Mouse (Mus musculus) liver, embryonic 11.5 days (tissue): Measurements from ENCODE around the gene Map4k3. TPM values are rescaled to one million over a fixed set of nuclear protein-coding genes. Genes with fewer than 3 reads are reported as not detected.

ENCODE experiments used
- ATAC-seq: fragments of 200-750 bp; cut with Nextera tagmentation; replicated peaks from 2 replicates; pipeline ENCODE4 v1.8.0; 2017; ENCODE audit warnings: moderate number of reproducible peaks, mild to moderate bottlenecking, moderate TSS enrichment, moderate library complexity; ENCODE audit not compliant: low FRiP score
- DNase-seq: peaks from one replicate; pipeline ENCODE4 v3.0.0-alpha.2; 2017; ENCODE audit warnings: low spot score
- H3K27ac ChIP-seq: fragments of 300-500 bp; sonication (generic); 2 replicates; pipeline ENCODE4 v1.5.1; 2014; ENCODE audit warnings: mild to moderate bottlenecking, low read depth, low read length, control low read depth
- H3K27me3 ChIP-seq: fragments of 300-500 bp; sonication (generic); replicated peaks from 2 replicates; pipeline ENCODE4 v1.6.1; 2014; ENCODE audit warnings: low read length, mixed read lengths; ENCODE audit not compliant: control insufficient read depth, insufficient read depth
- H3K36me3 ChIP-seq: fragments of 300-500 bp; sonication (generic); 2 replicates; pipeline ENCODE4 v1.6.1; 2014; ENCODE audit warnings: mild to moderate bottlenecking, low read length, moderate library complexity, mixed read lengths; ENCODE audit not compliant: control insufficient read depth, insufficient read depth
- H3K4me1 ChIP-seq: fragments of 300-500 bp; sonication (generic); replicated peaks from 2 replicates; pipeline ENCODE4 v1.6.1; 2014; ENCODE audit warnings: low read length, mixed read lengths; ENCODE audit not compliant: control insufficient read depth, insufficient read depth
- H3K4me2 ChIP-seq: fragments of 300-500 bp; sonication (generic); 2 replicates; pipeline ENCODE4 v1.6.1; 2014; ENCODE audit warnings: mild to moderate bottlenecking, control low read depth, moderate library complexity
- H3K4me3 ChIP-seq: fragments of 300-500 bp; sonication (generic); 2 replicates; pipeline ENCODE4 v1.5.1; 2014; ENCODE audit warnings: low read depth, low read length, control low read depth
- H3K9ac ChIP-seq: fragments of 300-500 bp; sonication (generic); 2 replicates; pipeline ENCODE4 v1.6.1; 2014; ENCODE audit warnings: low read depth, low read length, control low read depth
- H3K9me3 ChIP-seq: fragments of 300-500 bp; sonication (generic); 2 replicates; pipeline ENCODE4 v1.6.1; 2016; ENCODE audit warnings: low read length, inconsistent platforms, mixed read lengths; ENCODE audit not compliant: control insufficient read depth
- WGBS: fragments of 180-500 bp; shearing (Covaris S2); extraction: QIAGEN DNeasy Blood & Tissue Kit; methylation state at CpG from one replicate; pipeline ENCODE4 v1.1.7; 2014; 5-methylcytosine and 5-hydroxymethylcytosine counted together
- polyA plus RNA-seq: library from polyadenylated mRNA; unstranded; fragments of >200 nt; fragmentation: Nextera tagmentation; extraction: Ambion mirVana; gene quantifications from 2 replicates; pipeline ENCODE4 v1.2.1, GENCODE M21; 2014

The Map4k3 gene
- polyA plus RNA-seq, 1 experiment from 2014 or later: 9.9 TPM

DNA sequence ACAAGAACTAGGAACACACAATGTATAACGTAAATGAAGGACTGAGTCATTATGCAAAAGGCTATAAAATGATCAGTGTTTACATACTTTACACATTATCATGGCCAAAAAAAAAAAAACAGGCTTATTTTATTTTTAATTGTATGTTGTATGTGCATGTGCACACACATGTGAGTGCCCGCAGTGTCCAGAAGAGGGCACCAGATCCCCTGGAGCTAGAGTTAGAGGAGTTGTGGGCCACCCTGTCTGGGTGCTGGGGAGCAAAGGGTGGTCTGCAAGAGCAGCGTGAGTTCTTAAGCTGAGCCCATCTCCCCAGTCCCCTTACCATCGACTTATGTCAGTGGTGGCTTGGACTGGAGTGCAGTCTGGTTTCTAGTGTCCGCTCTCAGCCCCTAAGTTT, 170.8 kb downstream of the Map4k3 start:
- WGBS: 96% methylated on average over 5 of the region's 5 CpGs
- no peak for ATAC-seq
- DNase-seq: no peak

DNA sequence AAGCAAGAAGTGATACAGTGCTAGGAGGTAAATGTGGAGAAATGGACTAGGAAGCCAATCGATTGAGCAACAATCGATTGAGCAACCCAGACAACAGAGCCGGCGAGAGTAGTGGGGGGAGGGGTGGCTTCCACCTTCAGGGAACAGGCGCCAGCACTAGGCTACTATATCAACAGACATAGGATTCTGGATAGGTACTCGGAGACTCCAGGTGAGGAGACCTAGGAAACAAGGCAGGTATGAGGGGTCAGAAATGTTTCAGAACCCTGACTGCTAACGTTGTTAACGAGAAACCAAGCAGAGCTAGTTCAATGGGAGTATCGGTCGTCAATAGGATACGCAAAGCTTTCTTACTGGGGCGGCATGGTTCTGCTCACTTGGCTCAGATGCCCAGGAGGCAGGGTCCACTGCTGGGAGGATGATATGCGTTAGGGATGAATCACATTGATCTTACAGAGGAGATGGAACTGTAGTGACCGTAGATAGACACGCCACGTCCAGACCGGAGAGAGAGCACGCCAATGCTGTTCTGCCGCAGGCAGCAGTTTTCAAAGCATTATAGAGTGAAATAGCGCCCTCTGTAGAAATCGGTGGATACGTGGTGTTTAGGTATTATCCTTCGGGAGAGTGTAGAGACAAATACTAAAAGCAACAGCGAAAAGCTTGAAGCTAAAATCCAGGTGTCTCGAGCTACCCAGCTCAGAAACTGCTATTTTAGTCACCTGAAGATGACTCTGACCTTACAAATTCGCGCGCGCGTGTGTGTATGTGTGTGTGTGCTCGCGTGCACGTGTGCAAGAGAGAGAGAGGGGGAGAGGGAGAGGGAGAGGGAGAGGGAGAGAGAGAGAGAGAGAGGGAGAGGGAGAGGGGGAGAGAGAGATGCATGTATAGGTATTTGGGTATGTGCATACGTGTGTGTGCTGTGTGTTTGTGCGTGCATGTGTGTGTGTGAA, 174.7 kb downstream of the Map4k3 start:
- Histone ChIP-seq H3K27ac (no peak overlapping the region), H3K9ac (peak overlapping the region; percentile 63), H3K9me3 (peaks cover 2% of the 10 kb centered on the region; the same call in 1 of the 2 replicates), H3K4me2 (peak overlapping the region; percentile 64), H3K27me3 (no peaks in the 10 kb centered on the region), H3K4me1 (peaks cover 3% of the 10 kb centered on the region; the same call in 1 of the 2 replicates), H3K4me3 (peak overlapping the region; percentile 62), H3K36me3 (no peaks in the 10 kb centered on the region)
- 4% methylated on average over 35 of the region's 35 CpGs for WGBS
- ATAC-seq (peak; percentile 87), DNase-seq (peak; percentile 75)

More for the DNA sequence above, 170.8 kb downstream of the Map4k3 start:
- Histone ChIP-seq H3K36me3 (no peaks in the 10 kb centered on the region), H3K4me1 (peaks cover 3% of the 10 kb centered on the region; the same call in 1 of the 2 replicates), H3K4me3 (no peak overlapping the region), H3K9me3 (peaks cover 2% of the 10 kb centered on the region; the same call in 1 of the 2 replicates), H3K4me2 (no peak overlapping the region), H3K9ac (no peak overlapping the region), H3K27me3 (no peaks in the 10 kb centered on the region), H3K27ac (no peak overlapping the region)

GRCm38 (mm10) chr17:80552653-80553052, 175.6 kb downstream of the Map4k3 start:
- Histone ChIP-seq H3K36me3 (no peaks in the 10 kb centered on the region), H3K4me1 (peaks cover 3% of the 10 kb centered on the region; the same call in 1 of the 2 replicates), H3K9ac (no peak overlapping the region), H3K27ac (no peak overlapping the region), H3K9me3 (peaks cover 2% of the 10 kb centered on the region; the same call in 1 of the 2 replicates), H3K4me2 (peak overlapping the region; percentile 64), H3K27me3 (no peaks in the 10 kb centered on the region), H3K4me3 (peak overlapping the region; percentile 62)
- ATAC-seq (no peak), DNase-seq (no peak)
- 73% methylated on average over 4 of the region's 4 CpGs for WGBS

DNA sequence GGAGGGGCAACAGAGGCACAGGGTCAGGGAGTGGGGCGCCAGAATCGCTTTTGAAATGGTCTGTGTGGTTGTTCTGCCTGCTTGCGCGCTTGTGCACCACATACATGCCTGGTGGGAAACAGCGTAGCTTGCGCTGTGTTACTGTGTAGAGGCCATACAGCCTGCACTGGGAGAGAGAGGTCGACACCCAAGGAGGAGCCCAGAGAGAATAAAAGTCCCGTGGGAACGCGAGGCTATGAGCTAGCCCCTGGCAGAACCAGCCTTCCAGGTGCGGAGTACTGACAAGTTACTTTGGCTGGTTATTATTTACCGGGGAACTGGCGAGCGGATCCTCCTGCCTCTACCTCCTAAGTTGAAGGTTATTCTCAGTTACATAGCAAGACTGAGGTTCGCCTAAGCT, 177.3 kb downstream of the Map4k3 start:
- H3K4me1 ChIP-seq: peaks cover 3% of the 10 kb centered on the region; the same call in 1 of the 2 replicates
- H3K9me3 ChIP-seq: no peaks in the 10 kb centered on the region
- no peaks in the 10 kb centered on the region for H3K27me3 ChIP-seq
- no peak overlapping the region for H3K9ac ChIP-seq
- DNase-seq (no peak), ATAC-seq (no peak)
- no peak overlapping the region for H3K4me3 ChIP-seq
- H3K36me3 ChIP-seq: no peaks in the 10 kb centered on the region
- WGBS: 79% methylated on average over 15 of the region's 15 CpGs
- no peak overlapping the region for H3K4me2 ChIP-seq
- no peak overlapping the region for H3K27ac ChIP-seq

DNA sequence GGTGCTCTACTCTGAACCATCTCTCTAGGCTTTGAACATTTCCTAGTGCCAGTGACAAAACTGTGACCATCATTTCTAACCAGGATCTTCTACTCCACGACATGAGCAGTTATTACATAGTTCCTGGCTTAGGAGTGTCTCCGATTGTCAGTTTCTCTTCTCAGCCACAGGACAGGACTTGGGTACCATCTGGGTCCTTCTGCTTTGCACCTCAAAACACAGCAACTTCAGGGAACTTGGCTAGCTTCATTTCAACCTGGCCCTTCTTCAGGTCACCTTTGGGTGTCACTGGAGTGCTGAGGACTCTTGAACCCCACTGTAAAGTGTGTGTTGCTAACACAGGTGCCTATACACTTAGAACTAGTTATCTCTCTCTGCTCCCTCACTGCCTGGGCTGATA, 181.4 kb downstream of the Map4k3 start:
- H3K4me2 ChIP-seq: no peak overlapping the region
- H3K27ac ChIP-seq: no peak overlapping the region
- DNase-seq: no peak
- no peaks in the 10 kb centered on the region for H3K36me3 ChIP-seq
- no peaks in the 10 kb centered on the region for H3K27me3 ChIP-seq
- no peaks in the 10 kb centered on the region for H3K9me3 ChIP-seq
- no peak overlapping the region for H3K9ac ChIP-seq
- H3K4me1 ChIP-seq: no peaks in the 10 kb centered on the region
- no peak for ATAC-seq
- no peak overlapping the region for H3K4me3 ChIP-seq
- 73% methylated on average over 2 of the region's 2 CpGs for WGBS

DNA sequence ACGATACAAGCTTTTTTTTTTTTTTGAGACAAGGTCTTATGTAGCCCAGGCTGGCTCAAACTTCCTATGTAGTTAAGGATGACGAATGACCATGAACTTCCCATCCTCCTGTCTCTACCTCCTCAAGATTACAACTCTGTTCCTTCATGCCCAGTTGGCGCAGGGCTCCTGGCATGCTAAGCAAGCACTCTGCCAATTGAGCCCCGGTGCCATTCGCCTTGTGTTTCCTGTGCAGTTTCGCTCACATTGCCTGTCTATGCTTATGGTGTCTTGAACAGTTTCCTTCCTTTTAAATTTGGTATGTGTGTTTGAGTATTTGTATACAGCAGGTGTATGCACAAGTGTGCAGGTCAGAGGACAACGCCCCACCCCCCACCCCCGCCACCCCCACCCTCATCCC, 182.1 kb downstream of the Map4k3 start:
- 85% methylated on average over 8 of the region's 8 CpGs for WGBS
- ATAC-seq (no peak), DNase-seq (no peak)
- Histone ChIP-seq H3K4me3 (no peak overlapping the region), H3K4me2 (no peak overlapping the region), H3K36me3 (no peaks in the 10 kb centered on the region), H3K9ac (no peak overlapping the region), H3K9me3 (no peaks in the 10 kb centered on the region), H3K27ac (no peak overlapping the region), H3K4me1 (no peaks in the 10 kb centered on the region), H3K27me3 (no peaks in the 10 kb centered on the region)

DNA sequence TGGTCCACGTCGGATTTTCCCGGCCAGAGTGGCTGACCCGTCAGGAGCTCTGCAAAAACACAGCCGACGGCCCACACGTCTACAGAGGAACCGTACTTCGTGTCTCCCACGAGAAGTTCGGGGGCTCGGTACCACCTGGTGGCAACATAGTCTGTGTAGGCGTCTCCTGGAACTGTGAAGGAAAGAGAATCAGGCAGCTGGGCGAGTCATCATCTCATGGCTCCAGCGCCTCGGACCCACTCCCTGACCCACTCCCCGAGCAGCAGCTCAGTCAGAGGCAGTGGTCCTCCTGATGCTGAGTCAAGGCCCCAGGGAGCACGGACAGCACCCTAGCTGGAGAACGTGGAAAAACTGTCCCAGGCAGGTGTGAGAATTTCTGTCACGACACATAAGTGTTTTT, 184.6 kb downstream of the Map4k3 start:
- H3K9ac ChIP-seq: no peak overlapping the region
- no peaks in the 10 kb centered on the region for H3K27me3 ChIP-seq
- H3K27ac ChIP-seq: no peak overlapping the region
- H3K4me3 ChIP-seq: no peak overlapping the region
- no peak overlapping the region for H3K4me2 ChIP-seq
- ATAC-seq (no peak), DNase-seq (no peak)
- WGBS: 85% methylated on average over 20 of the region's 20 CpGs
- H3K36me3 ChIP-seq: no peaks in the 10 kb centered on the region
- H3K9me3 ChIP-seq: no peaks in the 10 kb centered on the region
- no peaks in the 10 kb centered on the region for H3K4me1 ChIP-seq

DNA sequence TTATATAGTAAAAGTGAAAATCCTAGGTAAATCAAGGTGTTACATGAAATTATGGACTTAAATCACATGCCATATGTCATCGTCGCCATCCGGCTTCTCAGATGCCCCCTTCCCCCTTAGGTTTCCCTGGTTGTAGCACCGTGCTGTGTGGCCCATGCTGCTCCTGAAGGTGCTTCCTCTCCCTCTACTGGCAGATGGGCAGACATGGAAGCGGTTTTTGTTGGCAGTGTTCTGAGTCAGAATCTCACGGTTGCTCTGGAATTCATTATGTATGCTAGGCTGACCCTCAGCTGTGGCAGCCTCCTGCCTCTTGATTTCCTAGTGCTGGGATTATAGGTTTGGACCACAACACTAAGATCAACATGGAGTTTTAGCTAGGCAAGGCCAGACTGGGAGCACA, 191.1 kb downstream of the Map4k3 start:
- no peak overlapping the region for H3K9ac ChIP-seq
- H3K4me2 ChIP-seq: no peak overlapping the region
- no peaks in the 10 kb centered on the region for H3K27me3 ChIP-seq
- H3K4me1 ChIP-seq: no peaks in the 10 kb centered on the region
- no peak overlapping the region for H3K27ac ChIP-seq
- H3K9me3 ChIP-seq: no peaks in the 10 kb centered on the region
- no peak for ATAC-seq
- no peaks in the 10 kb centered on the region for H3K36me3 ChIP-seq
- H3K4me3 ChIP-seq: no peak overlapping the region
- 70% methylated on average over 6 of the region's 6 CpGs for WGBS
- no peak for DNase-seq

- H3K4me2 ChIP-seq: no peak overlapping the region
- no peak overlapping the region for H3K9ac ChIP-seq
- ATAC-seq: no peak
- no peak for DNase-seq
- H3K4me1 ChIP-seq: no peaks in the 10 kb centered on the region
- H3K27me3 ChIP-seq: no peaks in the 10 kb centered on the region
- H3K36me3 ChIP-seq: no peaks in the 10 kb centered on the region
- no peak overlapping the region for H3K27ac ChIP-seq
- H3K9me3 ChIP-seq: no peaks in the 10 kb centered on the region
- WGBS: 82% methylated on average over 6 of the region's 6 CpGs
- no peak overlapping the region for H3K4me3 ChIP-seq
Observed at GRCm38 (mm10) chr17:80535633-80536032, 192.7 kb downstream of the Map4k3 start.
